Mouse (Mus musculus): ENCODE measurements around the gene Gm49380. TPM values are rescaled to one million over a fixed set of nuclear protein-coding genes. Genes with fewer than 3 reads are reported as not detected.
A peak's percentile ranks its signal among the peaks of the same experiment; 100 is the strongest.
"Not testable (repeated sequence)": the region's sequence is repeated elsewhere in the genome, so short reads cannot be mapped to it uniquely, and the experiment has no call there.

The Gm49380 gene
- total RNA-seq, 1 experiment from 2014 or later: 0.82 TPM

GRCm38 (mm10) chr9:44125546-44126428 lies 12.5 kb upstream of the Gm49380 start:
- peak; percentile 83 for DNase-seq

- no peak for DNase-seq
Observed at GRCm38 (mm10) chr9:44125026-44125425, 11.7 kb upstream of the Gm49380 start.

GRCm38 (mm10) chr9:44124317-44124716 lies 11.0 kb upstream of the Gm49380 start:
- DNase-seq: no peak

DNA sequence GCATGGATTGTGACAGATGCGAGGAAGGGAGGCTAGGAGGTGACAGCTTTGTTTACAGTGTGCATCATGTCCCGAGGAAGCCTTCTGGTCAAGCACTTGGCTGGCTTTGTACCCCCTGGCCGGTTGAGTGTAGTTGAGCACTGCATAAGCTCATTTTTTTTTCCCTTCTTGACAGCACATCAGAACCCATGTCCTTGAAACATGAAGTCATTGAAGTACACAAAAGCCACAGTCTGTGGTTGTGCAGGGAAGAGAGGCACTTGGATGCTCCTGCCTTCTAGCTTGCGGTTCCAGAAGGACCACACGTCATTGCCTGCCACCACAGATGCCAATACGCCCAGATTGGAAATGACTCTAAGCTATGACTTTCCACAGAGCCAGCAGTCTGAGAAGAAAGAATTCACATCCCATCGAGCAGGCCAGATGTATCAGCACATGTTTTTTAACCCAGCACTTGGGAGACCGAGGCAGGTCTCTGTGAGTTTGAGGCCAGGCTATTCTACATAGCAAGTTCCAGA lies 6.7 kb upstream of the Gm49380 start:
- DNase-seq: no peak

- peak; percentile 66 for DNase-seq
Observed at GRCm38 (mm10) chr9:44119011-44119410, 5.7 kb upstream of the Gm49380 start.

DNA sequence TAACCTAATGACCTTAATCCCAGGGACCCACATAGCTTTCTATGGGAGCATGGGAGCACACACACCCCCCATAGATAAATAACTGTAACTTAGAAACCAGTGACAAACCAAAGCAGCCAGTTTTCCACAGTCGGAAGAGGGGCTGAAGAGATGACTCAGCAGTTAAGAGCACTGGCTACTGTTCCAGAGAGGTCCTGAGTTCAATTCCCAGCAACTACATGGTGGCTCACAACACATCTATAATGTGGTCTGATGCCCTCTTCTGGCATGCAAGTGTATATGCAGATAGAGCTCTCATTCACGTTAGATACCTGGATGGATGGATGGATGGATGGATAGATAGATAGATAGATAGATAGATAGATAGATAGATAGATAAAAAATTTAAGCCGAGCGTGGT lies 2.9 kb upstream of the Gm49380 start:
- no peak for DNase-seq

- no peak for DNase-seq
Observed at GRCm38 (mm10) chr9:44115599-44115998, 2.3 kb upstream of the Gm49380 start.

DNA sequence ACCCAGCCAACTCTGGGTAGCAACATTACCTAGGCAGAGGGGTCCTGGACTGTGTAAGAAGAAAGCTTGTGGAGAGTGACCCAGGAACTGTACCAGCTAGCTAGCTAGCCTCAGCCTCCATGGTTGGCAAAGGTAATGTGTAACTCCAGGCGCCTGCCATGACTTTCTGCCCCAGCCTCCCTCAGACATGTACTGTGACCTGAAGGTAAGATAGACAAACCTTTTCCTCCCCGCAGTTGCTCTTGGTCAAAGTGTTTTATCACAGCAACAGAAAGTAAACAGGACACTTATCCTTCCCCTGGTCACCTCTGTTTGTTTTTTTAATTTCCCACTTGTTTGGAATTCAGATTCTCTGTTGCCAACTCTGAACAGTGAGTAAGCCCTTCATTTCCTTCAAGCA lies 1.2 kb upstream of the Gm49380 start:
- no peak for DNase-seq

DNA sequence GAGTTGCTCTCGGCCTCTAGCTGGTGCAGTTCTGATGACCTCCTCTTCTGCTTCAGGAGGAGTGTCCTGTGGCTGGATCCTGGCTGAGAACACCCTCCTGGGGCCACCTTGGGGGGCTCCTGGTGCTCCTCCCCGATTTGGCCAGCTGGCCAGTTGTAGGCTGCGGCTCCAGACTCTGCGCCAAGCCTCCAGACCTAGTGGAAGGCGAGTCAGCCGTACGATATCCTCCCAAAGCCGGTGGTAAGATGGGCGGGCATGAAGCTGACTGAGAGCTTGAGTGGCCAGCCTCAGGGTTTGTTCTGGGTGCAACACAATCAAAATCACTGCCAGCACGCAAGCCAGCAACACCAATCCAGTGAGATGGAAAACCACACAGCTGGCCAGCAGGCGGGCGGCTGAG lies 1.4 kb downstream of the Gm49380 start:
- not testable (repeated sequence) for DNase-seq

GRCm38 (mm10) chr9:44109360-44110095 lies 3.8 kb downstream of the Gm49380 start:
- DNase-seq: peak; percentile 73

DNA sequence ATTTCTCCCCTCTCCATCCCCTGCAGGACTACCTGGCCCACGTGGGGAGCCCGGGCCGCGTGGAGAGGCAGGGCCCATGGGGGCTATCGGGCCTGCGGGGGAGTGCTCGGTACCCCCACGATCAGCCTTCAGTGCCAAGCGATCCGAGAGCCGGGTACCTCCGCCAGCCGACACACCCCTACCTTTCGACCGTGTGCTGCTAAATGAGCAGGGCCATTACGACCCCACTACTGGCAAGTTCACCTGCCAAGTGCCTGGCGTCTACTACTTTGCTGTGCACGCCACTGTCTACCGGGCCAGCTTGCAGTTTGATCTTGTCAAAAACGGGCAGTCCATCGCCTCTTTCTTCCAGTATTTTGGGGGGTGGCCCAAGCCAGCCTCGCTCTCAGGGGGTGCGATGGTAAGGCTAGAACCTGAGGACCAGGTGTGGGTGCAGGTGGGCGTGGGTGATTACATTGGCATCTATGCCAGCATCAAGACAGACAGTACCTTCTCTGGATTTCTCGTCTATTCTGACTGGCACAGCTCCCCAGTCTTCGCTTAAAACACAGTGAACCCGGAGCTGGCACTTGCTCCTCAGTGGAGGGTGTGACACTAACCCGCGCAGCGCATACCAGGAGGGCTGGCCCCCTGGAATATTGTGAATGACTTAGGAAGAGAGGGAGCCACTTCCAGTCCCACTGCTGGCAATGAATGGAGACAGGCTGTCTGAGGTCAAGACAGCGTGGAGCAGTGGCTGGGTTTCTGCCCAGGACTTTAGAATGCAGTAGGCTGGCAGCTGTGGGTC lies 4.8 kb downstream of the Gm49380 start:
- DNase-seq: no peak

- peak; percentile 66 for DNase-seq
Observed at GRCm38 (mm10) chr9:44107557-44108179, 5.6 kb downstream of the Gm49380 start.

DNA sequence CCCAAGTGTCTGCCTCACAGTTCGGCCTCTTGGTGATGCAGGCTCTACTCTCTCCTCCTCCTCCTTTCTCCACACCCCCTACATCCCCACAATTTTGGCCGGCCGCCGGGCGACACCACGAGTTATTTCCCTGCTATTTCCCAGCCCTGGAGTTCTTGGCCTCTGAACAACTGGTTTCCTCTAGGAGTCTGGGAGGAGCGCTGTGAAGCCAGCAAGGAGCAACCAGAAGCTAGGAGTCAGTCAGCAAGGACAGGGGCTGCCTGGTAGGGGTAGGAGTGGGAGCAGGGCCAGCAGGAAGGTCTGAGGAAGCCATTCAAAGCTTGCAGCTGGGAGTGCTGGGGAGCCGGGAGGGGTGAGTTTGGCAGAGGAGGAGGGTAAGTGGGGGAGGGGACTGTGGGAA lies 6.2 kb downstream of the Gm49380 start, which contains the start of gene C1qtnf5:
C1qtnf5 (plus strand) TSS at position 136 of the 400 bp plus-strand sequence.
- DNase-seq: peak; percentile 77

- no peak for DNase-seq
Observed at GRCm38 (mm10) chr9:44106596-44106995, 6.7 kb downstream of the Gm49380 start.

GRCm38 (mm10) chr9:44106182-44106581 lies 7.1 kb downstream of the Gm49380 start:
- DNase-seq: no peak

DNA sequence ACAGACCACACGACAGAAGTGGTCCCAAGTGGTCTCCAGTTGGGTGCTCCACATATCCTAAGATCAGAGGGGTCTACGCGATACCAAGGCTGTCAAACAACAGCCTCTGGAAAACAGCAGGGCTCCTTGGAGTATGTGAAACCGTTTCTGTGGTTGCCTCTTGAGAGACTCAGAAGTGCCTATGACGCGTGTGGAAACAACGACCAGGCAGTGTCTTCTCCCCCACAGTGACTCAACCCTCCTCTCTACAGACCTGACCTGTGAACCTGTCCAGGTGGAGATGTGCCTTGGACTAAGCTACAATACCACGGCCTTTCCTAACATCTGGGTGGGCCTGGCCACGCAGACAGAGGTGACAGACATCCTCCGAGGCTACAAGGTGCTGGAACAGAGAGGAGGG lies 7.5 kb downstream of the Gm49380 start:
- no peak for DNase-seq

DNA sequence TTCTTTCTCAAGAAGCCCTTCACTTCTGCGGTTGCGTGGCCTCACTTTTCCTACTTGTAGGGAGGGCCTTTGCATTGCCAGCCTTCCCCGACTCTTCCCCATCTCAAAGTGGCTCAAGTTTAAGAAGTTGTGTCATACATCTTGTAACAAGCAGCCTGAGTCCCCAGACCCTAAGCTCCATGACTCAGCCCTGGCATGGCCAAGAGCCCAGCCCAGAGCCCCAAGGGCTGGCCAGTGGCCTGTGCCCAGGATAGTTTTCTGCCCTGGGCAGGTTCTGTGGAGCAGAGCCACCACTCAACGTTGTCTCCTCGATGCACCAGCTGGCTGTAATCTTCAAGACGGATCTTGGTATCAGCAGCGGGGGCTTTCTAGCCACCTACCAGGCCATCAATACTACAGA lies 8.4 kb downstream of the Gm49380 start:
- DNase-seq: no peak

GRCm38 (mm10) chr9:44101490-44101889 lies 11.8 kb downstream of the Gm49380 start, which contains the start of gene Mfrp:
TSS of gene Mfrp (plus strand) at chr9:44101729.
- DNase-seq: no peak

DNA sequence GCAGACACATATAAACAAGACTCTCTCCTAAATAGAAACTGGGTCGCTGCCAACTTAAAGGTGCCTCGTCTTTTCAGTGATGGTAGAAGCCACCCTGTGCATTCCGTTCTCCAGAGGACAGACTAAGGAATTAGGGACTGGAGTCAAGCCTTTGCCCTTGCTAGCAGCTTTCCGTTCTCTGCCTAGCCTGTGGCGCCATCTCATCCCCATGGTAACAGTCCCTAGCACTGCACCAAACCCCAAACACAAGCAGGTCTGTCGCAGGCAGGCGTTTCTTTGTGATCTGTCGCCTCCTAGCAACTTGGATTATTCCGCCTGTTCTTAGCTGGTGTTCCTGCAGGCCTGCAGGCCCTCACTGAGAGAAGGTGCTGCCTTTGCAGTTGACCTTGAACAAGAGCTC lies 16.8 kb downstream of the Gm49380 start:
- DNase-seq: no peak

GRCm38 (mm10) chr9:44095781-44096180 lies 17.5 kb downstream of the Gm49380 start:
- no peak for DNase-seq

DNA sequence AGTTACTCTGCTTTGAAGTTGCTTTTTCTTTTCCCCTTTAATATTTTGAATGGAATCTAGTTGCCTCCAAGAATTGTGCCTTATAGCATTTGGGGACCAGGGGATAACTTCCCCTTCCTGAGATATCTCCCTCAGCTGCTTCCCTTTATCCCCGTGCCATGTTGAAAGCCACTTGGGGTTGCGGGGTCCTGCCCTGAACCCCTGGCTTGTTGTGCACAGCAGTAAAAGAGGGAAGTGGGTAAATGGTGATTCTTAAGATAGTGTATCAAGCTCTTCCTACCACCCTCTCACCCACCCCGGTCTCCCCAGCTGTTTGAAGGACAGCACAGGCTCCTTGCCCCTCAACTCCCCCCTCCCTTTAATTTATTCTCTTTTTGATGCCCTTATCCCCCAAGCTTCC lies 18.6 kb downstream of the Gm49380 start:
- DNase-seq: no peak
